Mouse (Mus musculus): Measurements from ENCODE around the gene Btbd9. TPM values are rescaled to one million over a fixed set of nuclear protein-coding genes. Genes with fewer than 3 reads are reported as not detected.

The Btbd9 gene
- polyA plus RNA-seq, 1 experiment = 31.2 TPM

- WGBS = 88% methylated on average over 11 of the region's 11 CpGs
- Histone ChIP-seq H3K36me3 (ENCODE audit: control insufficient read depth, insufficient read depth, low read length) (peaks cover 8% of the 10 kb centered on the region; the same call in 1 of the 2 replicates), H3K4me3 (ENCODE audit: low read depth, low read length) (no peak overlapping the region), H3K27me3 (ENCODE audit: control insufficient read depth, insufficient read depth, low read length) (no peaks in the 10 kb centered on the region), H3K27ac (ENCODE audit: insufficient read depth, low read depth, low read length) (no peak overlapping the region), H3K4me1 (ENCODE audit: control insufficient read depth, insufficient read depth, insufficient read length, low read length) (no peaks in the 10 kb centered on the region)
- no peak for TF ChIP-seq CTCF (IDR thresholded peaks at IDR 0.05; ENCODE audit: extremely low read depth, insufficient read length, insufficient replicate concordance, low read depth, low read length)
- no peak for TF ChIP-seq POLR2A (IDR thresholded peaks at IDR 0.05; ENCODE audit: low read depth, low read length)
These were observed 353.9 kb downstream of the Btbd9 start for GRCm38 (mm10) chr17:30222361-30222760.

GRCm38 (mm10) chr17:30221677-30222076 lies 354.6 kb downstream of the Btbd9 start:
- no peak overlapping the region for H3K27ac ChIP-seq (ENCODE audit: insufficient read depth, low read depth, low read length)
- peaks cover 8% of the 10 kb centered on the region; the same call in 1 of the 2 replicates for H3K36me3 ChIP-seq (ENCODE audit: control insufficient read depth, insufficient read depth, low read length)
- H3K27me3 ChIP-seq (ENCODE audit: control insufficient read depth, insufficient read depth, low read length) = no peaks in the 10 kb centered on the region
- H3K4me3 ChIP-seq (ENCODE audit: low read depth, low read length) = no peak overlapping the region
- no peaks in the 10 kb centered on the region for H3K4me1 ChIP-seq (ENCODE audit: control insufficient read depth, insufficient read depth, insufficient read length, low read length)
- 90% methylated on average over 14 of the region's 14 CpGs for WGBS
- TF ChIP-seq POLR2A (IDR thresholded peaks at IDR 0.05; ENCODE audit: low read depth, low read length) (no peak), CTCF (IDR thresholded peaks at IDR 0.05; ENCODE audit: extremely low read depth, insufficient read length, insufficient replicate concordance, low read depth, low read length) (no peak)

DNA sequence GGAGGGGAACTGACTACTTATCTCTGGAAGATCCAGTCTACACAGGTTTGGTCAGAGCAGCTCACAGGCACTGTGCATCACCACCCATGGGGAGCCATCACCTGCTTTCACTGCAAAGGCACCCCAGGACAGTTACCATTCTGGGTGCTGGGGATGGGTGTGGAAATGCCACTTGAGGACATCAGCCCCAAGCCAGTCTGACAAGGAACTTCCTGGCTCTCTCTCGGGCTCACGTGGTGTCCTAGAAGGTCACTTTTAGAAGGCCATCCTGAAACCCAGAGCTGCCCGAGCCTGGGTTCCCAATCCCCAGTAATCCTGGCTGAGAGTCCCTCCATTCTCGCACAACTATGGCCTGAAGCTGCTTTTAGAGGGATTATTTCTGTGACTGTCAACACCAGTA lies 360.5 kb downstream of the Btbd9 start:
- Histone ChIP-seq H3K4me3 (ENCODE audit: low read depth, low read length) (no peak overlapping the region), H3K36me3 (ENCODE audit: control insufficient read depth, insufficient read depth, low read length) (peaks cover 12% of the 10 kb centered on the region), H3K27me3 (ENCODE audit: control insufficient read depth, insufficient read depth, low read length) (no peaks in the 10 kb centered on the region), H3K27ac (ENCODE audit: insufficient read depth, low read depth, low read length) (no peak overlapping the region), H3K4me1 (ENCODE audit: control insufficient read depth, insufficient read depth, insufficient read length, low read length) (no peaks in the 10 kb centered on the region)
- no peak for TF ChIP-seq CTCF (IDR thresholded peaks at IDR 0.05; ENCODE audit: extremely low read depth, insufficient read length, insufficient replicate concordance, low read depth, low read length)
- TF ChIP-seq POLR2A (IDR thresholded peaks at IDR 0.05; ENCODE audit: low read depth, low read length) = no peak
- WGBS = 62% methylated on average over 4 of the region's 4 CpGs

DNA sequence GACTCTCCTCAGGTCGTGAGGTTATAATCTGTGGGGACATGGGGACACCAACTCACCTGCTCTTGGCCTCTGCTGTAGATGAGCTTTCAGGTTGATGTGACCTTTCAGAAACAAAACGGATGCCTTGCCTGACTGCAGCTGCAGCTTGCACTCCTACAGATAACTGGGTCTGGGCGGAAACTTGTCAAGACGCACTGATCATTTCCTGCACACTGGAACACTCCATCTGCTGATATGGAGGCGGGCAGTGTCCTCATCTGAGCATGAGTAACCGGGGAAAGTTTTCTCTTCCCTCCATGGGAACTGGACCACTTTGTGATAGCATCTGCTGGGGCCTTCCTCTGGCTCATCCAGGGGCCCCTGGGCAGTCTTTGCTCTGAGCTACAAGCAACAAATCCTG lies 361.9 kb downstream of the Btbd9 start:
- Histone ChIP-seq H3K4me1 (ENCODE audit: control insufficient read depth, insufficient read depth, insufficient read length, low read length) (no peaks in the 10 kb centered on the region), H3K27ac (ENCODE audit: insufficient read depth, low read depth, low read length) (no peak overlapping the region), H3K36me3 (ENCODE audit: control insufficient read depth, insufficient read depth, low read length) (peaks cover 12% of the 10 kb centered on the region), H3K27me3 (ENCODE audit: control insufficient read depth, insufficient read depth, low read length) (no peaks in the 10 kb centered on the region), H3K4me3 (ENCODE audit: low read depth, low read length) (no peak overlapping the region)
- WGBS = 68% methylated on average over 6 of the region's 6 CpGs
- TF ChIP-seq CTCF (IDR thresholded peaks at IDR 0.05; ENCODE audit: extremely low read depth, insufficient read length, insufficient replicate concordance, low read depth, low read length) = no peak
- TF ChIP-seq POLR2A (IDR thresholded peaks at IDR 0.05; ENCODE audit: low read depth, low read length) = no peak

GRCm38 (mm10) chr17:30213371-30213770 lies 362.9 kb downstream of the Btbd9 start:
- H3K4me1 ChIP-seq (ENCODE audit: control insufficient read depth, insufficient read depth, insufficient read length, low read length) = no peaks in the 10 kb centered on the region
- H3K27me3 ChIP-seq (ENCODE audit: control insufficient read depth, insufficient read depth, low read length) = no peaks in the 10 kb centered on the region
- no peak overlapping the region for H3K27ac ChIP-seq (ENCODE audit: insufficient read depth, low read depth, low read length)
- 85% methylated on average over 5 of the region's 5 CpGs for WGBS
- H3K36me3 ChIP-seq (ENCODE audit: control insufficient read depth, insufficient read depth, low read length) = peaks cover 15% of the 10 kb centered on the region
- no peak overlapping the region for H3K4me3 ChIP-seq (ENCODE audit: low read depth, low read length)
- no peak for TF ChIP-seq CTCF (IDR thresholded peaks at IDR 0.05; ENCODE audit: extremely low read depth, insufficient read length, insufficient replicate concordance, low read depth, low read length)
- no peak for TF ChIP-seq POLR2A (IDR thresholded peaks at IDR 0.05; ENCODE audit: low read depth, low read length)

GRCm38 (mm10) chr17:30212647-30213046 lies 363.6 kb downstream of the Btbd9 start:
- TF ChIP-seq POLR2A (IDR thresholded peaks at IDR 0.05; ENCODE audit: low read depth, low read length) (no peak), CTCF (IDR thresholded peaks at IDR 0.05; ENCODE audit: extremely low read depth, insufficient read length, insufficient replicate concordance, low read depth, low read length) (no peak)
- 86% methylated on average over 12 of the region's 12 CpGs for WGBS
- Histone ChIP-seq H3K27me3 (ENCODE audit: control insufficient read depth, insufficient read depth, low read length) (no peaks in the 10 kb centered on the region), H3K36me3 (ENCODE audit: control insufficient read depth, insufficient read depth, low read length) (peaks cover 20% of the 10 kb centered on the region), H3K4me1 (ENCODE audit: control insufficient read depth, insufficient read depth, insufficient read length, low read length) (no peaks in the 10 kb centered on the region), H3K27ac (ENCODE audit: insufficient read depth, low read depth, low read length) (no peak overlapping the region), H3K4me3 (ENCODE audit: low read depth, low read length) (no peak overlapping the region)

DNA sequence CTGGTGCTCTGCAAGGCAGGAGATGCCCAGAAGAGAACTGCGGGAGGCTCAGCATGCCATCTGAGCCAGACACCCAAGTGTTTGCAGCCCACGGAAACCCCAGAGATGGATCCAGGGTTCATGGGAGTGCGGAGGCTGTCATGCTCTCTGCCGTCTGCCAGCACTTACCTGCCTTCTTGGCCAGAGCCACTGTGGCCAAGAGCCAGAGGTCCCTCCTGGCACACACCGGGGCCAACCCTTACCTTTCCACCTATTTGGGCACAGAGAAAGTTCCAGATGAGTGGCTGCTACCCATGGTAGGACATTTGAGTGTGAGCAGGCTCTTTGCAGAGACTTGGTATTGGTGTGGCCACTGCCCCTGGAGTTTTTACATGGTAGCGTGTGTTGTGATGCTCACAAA lies 365.4 kb downstream of the Btbd9 start:
- Histone ChIP-seq H3K36me3 (ENCODE audit: control insufficient read depth, insufficient read depth, low read length) (peaks cover 23% of the 10 kb centered on the region), H3K4me3 (ENCODE audit: low read depth, low read length) (no peak overlapping the region), H3K4me1 (ENCODE audit: control insufficient read depth, insufficient read depth, insufficient read length, low read length) (no peaks in the 10 kb centered on the region), H3K27ac (ENCODE audit: insufficient read depth, low read depth, low read length) (no peak overlapping the region), H3K27me3 (ENCODE audit: control insufficient read depth, insufficient read depth, low read length) (no peaks in the 10 kb centered on the region)
- TF ChIP-seq CTCF (IDR thresholded peaks at IDR 0.05; ENCODE audit: extremely low read depth, insufficient read length, insufficient replicate concordance, low read depth, low read length) (no peak), POLR2A (IDR thresholded peaks at IDR 0.05; ENCODE audit: low read depth, low read length) (no peak)
- WGBS = 89% methylated on average over 6 of the region's 6 CpGs

DNA sequence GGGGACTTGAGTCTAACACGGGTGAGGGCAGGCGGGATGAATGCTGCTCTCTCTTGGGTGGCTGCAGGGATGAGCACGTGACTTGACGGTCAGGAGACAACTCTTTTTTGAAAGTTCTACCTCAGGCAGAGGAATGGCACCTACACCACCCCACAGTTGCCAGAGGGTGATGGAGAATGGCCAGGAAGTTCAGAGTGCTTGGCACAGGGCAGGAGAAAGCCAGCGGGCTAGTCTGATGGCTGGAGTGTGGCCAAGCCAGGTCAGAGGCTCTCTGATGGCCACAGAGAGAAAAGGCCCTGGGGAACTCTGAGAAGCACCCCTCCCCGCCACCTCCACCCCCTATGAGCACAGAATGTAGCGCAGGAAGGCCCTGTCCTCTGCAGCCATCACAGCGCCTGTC lies 366.0 kb downstream of the Btbd9 start:
- Histone ChIP-seq H3K27ac (ENCODE audit: insufficient read depth, low read depth, low read length) (no peak overlapping the region), H3K27me3 (ENCODE audit: control insufficient read depth, insufficient read depth, low read length) (no peaks in the 10 kb centered on the region), H3K4me1 (ENCODE audit: control insufficient read depth, insufficient read depth, insufficient read length, low read length) (no peaks in the 10 kb centered on the region), H3K36me3 (ENCODE audit: control insufficient read depth, insufficient read depth, low read length) (peaks cover 24% of the 10 kb centered on the region), H3K4me3 (ENCODE audit: low read depth, low read length) (no peak overlapping the region)
- no peak for TF ChIP-seq CTCF (IDR thresholded peaks at IDR 0.05; ENCODE audit: extremely low read depth, insufficient read length, insufficient replicate concordance, low read depth, low read length)
- no peak for TF ChIP-seq POLR2A (IDR thresholded peaks at IDR 0.05; ENCODE audit: low read depth, low read length)
- WGBS = 91% methylated on average over 8 of the region's 8 CpGs

Measured in small intestine, adult 2 months (tissue).